Mouse (Mus musculus) midbrain, embryonic 11.5 days (tissue): Measurements from ENCODE around the gene Msl1. TPM values are rescaled to one million over a fixed set of nuclear protein-coding genes. Genes with fewer than 3 reads are reported as not detected.

Source experiments
- ATAC-seq: fragments of 200-750 bp; cut with Nextera tagmentation; 2 replicates; pipeline ENCODE4 v1.8.0; 2017; ENCODE audit warnings: moderate TSS enrichment, moderate library complexity; ENCODE audit not compliant: low FRiP score
- DNase-seq: peaks from one replicate; pipeline ENCODE4 v3.0.0; 2015; ENCODE audit warnings: low spot score; ENCODE audit errors: missing footprints
- H3K27ac ChIP-seq: fragments of 300-500 bp; sonication (generic); 2 replicates; pipeline ENCODE4 v1.5.1; 2014; ENCODE audit warnings: low read depth, low read length
- H3K27me3 ChIP-seq: fragments of 300-500 bp; sonication (generic); 2 replicates; pipeline ENCODE4 v1.6.1; 2014; ENCODE audit warnings: mild to moderate bottlenecking, low read length, moderate library complexity, mixed read lengths; ENCODE audit not compliant: control insufficient read depth, insufficient read depth
- H3K36me3 ChIP-seq: fragments of 300-500 bp; sonication (generic); 2 replicates; pipeline ENCODE4 v1.6.1; 2014; ENCODE audit warnings: mild to moderate bottlenecking, low read length, moderate library complexity, mixed read lengths; ENCODE audit not compliant: control insufficient read depth, insufficient read depth
- H3K4me1 ChIP-seq: fragments of 300-500 bp; sonication (generic); 2 replicates; pipeline ENCODE4 v1.6.1; 2014; ENCODE audit warnings: low read length; ENCODE audit not compliant: control insufficient read depth, insufficient read depth
- H3K4me2 ChIP-seq: fragments of 300-500 bp; sonication (generic); 2 replicates; pipeline ENCODE4 v1.6.1; 2014; ENCODE audit warnings: mild to moderate bottlenecking, moderate library complexity
- H3K4me3 ChIP-seq: fragments of 300-500 bp; sonication (generic); 2 replicates; pipeline ENCODE4 v1.5.1; 2014; ENCODE audit warnings: low read depth, low read length
- H3K9ac ChIP-seq: fragments of 300-500 bp; sonication (generic); 2 replicates; pipeline ENCODE4 v1.6.1; 2014; ENCODE audit warnings: low read length
- H3K9me3 ChIP-seq: fragments of 300-500 bp; sonication (generic); 2 replicates; pipeline ENCODE4 v1.6.1; 2016; ENCODE audit warnings: low read length; ENCODE audit not compliant: control insufficient read depth
- WGBS: fragments of 180-500 bp; shearing (Covaris S2); extraction: QIAGEN DNeasy Blood & Tissue Kit; methylation state at CpG from one replicate; pipeline ENCODE4 v1.1.7; 2014; 5-methylcytosine and 5-hydroxymethylcytosine counted together
- polyA plus RNA-seq: library from polyadenylated mRNA; unstranded; fragments of >200 nt; fragmentation: Nextera tagmentation; extraction: Ambion mirVana; gene quantifications from 2 replicates; pipeline ENCODE4 v1.2.1, GENCODE M21; 2014

The Msl1 gene
- 24.0 and 25.1 TPM in 2 replicates for polyA plus RNA-seq

DNA sequence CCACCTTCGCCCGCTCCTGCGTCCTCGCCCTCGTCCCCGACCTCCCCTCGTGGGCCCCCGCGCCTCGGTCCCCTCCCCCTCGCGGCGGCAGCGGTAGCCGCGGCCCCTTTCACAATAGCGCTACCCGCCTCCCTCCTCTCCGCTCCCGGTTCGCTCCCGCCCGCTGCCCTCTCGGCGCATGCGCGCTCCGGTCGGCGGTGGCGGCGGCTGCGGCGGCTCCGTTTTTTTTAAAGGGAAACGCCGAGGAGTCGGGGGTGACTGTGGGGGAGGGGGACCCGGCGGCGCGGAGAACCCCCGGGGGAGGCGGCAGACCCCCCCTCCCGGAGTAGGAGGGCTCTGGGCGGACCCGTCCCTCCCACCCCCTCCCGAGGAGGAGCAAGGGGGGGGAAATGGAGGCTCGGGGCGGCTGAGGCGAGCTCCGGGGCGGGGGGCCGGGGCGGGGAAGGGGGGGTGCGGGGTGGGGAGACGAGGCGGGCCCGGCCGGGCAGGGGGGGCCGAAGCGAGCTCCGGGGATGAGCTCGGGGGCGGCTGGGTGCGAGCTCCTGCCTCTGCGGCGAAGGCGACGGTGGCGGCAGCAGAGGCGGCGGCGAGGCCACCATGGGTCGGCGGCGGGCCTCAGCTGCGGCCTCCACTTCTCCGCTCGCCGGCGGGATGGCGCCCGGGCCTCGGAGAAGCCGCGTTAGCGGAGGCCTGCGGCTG is at the start of gene Msl1:
Gene Msl1 (plus strand): TSS at position 502 of the 699 bp plus-strand sequence.
- Histone ChIP-seq H3K9me3 (no peaks in the 10 kb centered on the region), H3K4me1 (peaks cover 27% of the 10 kb centered on the region), H3K4me3 (peak within 1 kb of the TSS; percentile 100), H3K27me3 (no peaks in the 10 kb centered on the region), H3K27ac (peak within 1 kb of the TSS; percentile 99), H3K4me2 (peak within 1 kb of the TSS; percentile 69), H3K36me3 (peaks cover 6% of the 10 kb centered on the region), H3K9ac (peak within 1 kb of the TSS; percentile 99)
- under 1% methylated on average over 56 of the region's 89 CpGs for WGBS
- peak; percentile 99 for DNase-seq
- peak; percentile 75 for ATAC-seq

GRCm38 (mm10) chr11:98745932-98746853 is 49.1 kb upstream of the Msl1 start:
- Histone ChIP-seq H3K4me1 (peaks cover 81% of the 10 kb centered on the region), H3K36me3 (no peaks in the 10 kb centered on the region), H3K27me3 (no peaks in the 10 kb centered on the region), H3K4me2 (peak overlapping the region; percentile 7; the same call in 1 of the 2 replicates), H3K9me3 (no peaks in the 10 kb centered on the region), H3K27ac (no peak overlapping the region; the same call in 1 of the 2 replicates), H3K9ac (no peak overlapping the region), H3K4me3 (no peak overlapping the region)
- no peak for ATAC-seq
- no peak for DNase-seq
- 46% methylated on average over 12 of the region's 12 CpGs for WGBS

GRCm38 (mm10) chr11:98746855-98747693 is 48.2 kb upstream of the Msl1 start:
- peaks cover 87% of the 10 kb centered on the region for H3K4me1 ChIP-seq
- no peak overlapping the region for H3K4me3 ChIP-seq
- H3K9me3 ChIP-seq: no peaks in the 10 kb centered on the region
- peak overlapping the region; percentile 44; the same call in 1 of the 2 replicates for H3K27ac ChIP-seq
- H3K9ac ChIP-seq: peak overlapping the region; percentile 50
- no peaks in the 10 kb centered on the region for H3K36me3 ChIP-seq
- H3K27me3 ChIP-seq: no peaks in the 10 kb centered on the region
- DNase-seq: peak; percentile 92
- ATAC-seq: peak; percentile 56; the same call in 1 of the 2 replicates
- H3K4me2 ChIP-seq: peak overlapping the region; percentile 38
- 13% methylated on average over 19 of the region's 19 CpGs for WGBS

DNA sequence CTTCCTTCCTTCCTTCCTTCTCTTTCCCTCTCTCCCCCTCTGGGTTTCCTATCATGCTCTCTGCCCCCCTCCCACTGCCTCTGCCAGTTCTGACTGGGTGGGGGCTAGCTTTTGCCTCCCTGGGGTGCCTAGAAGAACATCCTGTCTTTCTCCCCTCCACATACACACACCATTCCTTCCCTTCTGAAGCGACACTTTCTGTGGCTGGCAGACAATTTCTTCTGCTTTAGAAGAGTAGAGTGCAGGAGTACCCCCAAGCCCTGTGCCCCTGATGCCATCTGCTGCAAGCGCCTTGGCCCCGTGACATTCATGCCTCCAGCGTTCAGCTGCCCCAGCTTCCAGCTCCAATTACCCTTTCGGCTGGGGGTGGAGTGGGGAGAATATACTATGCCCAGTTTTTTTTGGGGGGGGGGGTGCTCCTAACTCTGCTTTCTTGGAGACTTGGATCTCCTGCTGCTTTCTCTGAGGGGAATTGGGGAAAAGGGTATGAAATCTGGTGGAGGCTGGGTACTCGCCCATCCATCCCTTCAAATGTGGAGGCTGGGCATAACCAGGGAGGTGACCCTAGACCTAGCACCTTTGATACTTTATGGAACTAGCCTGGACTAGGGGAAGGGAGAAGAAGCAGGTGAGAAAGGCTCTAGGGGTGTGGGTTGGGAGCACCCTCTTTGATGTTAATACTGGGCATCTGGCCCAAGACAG is 47.4 kb upstream of the Msl1 start:
- peak; percentile 91 for DNase-seq

DNA sequence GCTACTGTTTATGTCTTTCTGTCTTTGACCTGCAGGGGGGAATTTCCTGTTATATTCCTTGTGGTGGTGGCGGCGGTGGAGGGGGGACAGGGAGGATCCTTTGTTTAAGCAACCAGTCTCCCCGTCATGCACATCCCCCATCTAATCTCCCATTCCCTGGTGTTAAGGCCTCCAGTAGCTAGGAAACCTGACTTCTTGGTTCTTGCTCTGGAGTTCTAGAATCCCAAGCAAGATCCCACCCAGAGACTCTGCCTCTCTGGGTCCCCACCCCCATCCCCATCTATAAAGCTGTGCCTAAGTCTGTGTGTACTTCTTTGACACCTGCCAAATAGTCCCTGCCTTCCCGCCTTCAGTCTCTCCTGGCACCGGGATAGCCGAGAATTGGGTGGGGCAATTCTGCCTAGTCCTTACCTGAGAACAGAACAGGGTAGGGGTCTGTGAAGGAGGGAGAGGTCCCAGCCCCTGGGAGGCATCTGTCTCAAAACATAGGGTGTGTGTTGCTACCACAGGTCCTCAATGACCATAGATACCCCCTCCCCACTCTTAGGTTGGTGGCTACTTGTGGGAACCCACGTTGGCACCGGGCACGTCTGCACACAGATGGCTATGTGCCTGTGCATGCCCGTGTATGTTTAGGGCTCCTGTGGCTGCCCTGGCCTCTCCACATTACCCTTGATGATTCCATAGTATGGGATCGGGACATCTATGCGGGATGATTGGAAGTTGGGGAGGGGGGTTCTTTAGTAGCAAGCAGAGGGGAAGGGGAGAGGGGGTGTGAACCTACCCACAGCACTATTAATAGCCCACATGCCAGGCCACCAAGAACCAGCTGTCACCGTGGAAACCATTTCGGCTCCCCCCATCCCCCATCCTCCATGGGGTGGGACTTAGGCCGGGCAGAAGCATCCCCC is 46.6 kb upstream of the Msl1 start:
- Histone ChIP-seq H3K27me3 (no peaks in the 10 kb centered on the region), H3K9ac (peak overlapping the region; percentile 48), H3K36me3 (no peaks in the 10 kb centered on the region), H3K4me2 (peak overlapping the region; percentile 12), H3K9me3 (no peaks in the 10 kb centered on the region), H3K4me3 (no peak overlapping the region), H3K4me1 (peaks cover 77% of the 10 kb centered on the region), H3K27ac (peak overlapping the region; percentile 38)
- WGBS: 22% methylated on average over 15 of the region's 15 CpGs
- DNase-seq: peak; percentile 90
- ATAC-seq: 0 out of 2 replicates have a peak, but pooled peaks have one; percentile 6

More for the DNA sequence above, 47.4 kb upstream of the Msl1 start:
- Histone ChIP-seq H3K4me3 (no peak overlapping the region), H3K4me1 (peaks cover 85% of the 10 kb centered on the region), H3K27ac (peak overlapping the region; percentile 38), H3K9ac (peak overlapping the region; percentile 37), H3K9me3 (no peaks in the 10 kb centered on the region), H3K4me2 (peak overlapping the region; percentile 12), H3K36me3 (no peaks in the 10 kb centered on the region), H3K27me3 (no peaks in the 10 kb centered on the region)
- 28% methylated on average over 6 of the region's 6 CpGs for WGBS
- ATAC-seq: no peak

DNA sequence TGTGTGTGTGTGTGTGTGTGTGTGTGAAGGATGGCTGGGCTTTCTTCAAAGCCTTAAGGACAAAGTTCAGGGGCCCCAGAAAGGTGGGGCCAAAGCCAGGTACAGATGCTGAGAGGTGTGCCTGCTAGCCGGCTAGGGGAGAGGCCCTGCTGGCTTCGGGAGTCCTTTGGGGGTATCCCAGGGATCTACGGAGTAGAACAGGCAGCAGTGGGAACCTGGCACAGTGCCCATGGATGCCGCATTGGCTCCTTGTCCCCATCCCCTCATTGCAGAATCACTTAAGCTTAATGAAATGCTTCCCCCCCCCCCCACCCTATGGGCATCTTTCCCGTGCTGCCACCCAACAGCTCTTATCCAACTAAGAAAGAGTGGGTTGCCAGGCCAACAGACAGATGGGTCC is 45.6 kb upstream of the Msl1 start:
- H3K4me1 ChIP-seq: peaks cover 73% of the 10 kb centered on the region
- H3K4me3 ChIP-seq: no peak overlapping the region
- H3K9me3 ChIP-seq: no peaks in the 10 kb centered on the region
- DNase-seq (peak; percentile 88), ATAC-seq (no peak)
- no peaks in the 10 kb centered on the region for H3K27me3 ChIP-seq
- peak overlapping the region; percentile 12; the same call in 1 of the 2 replicates for H3K4me2 ChIP-seq
- peak overlapping the region; percentile 38 for H3K27ac ChIP-seq
- 49% methylated on average over 5 of the region's 5 CpGs for WGBS
- no peaks in the 10 kb centered on the region for H3K36me3 ChIP-seq
- H3K9ac ChIP-seq: peak overlapping the region; percentile 48

- H3K4me2 ChIP-seq: no peak overlapping the region
Observed at GRCm38 (mm10) chr11:98750351-98751201, 44.7 kb upstream of the Msl1 start.

More at GRCm38 (mm10) chr11:98750351-98751201, 44.7 kb upstream of the Msl1 start:
- no peaks in the 10 kb centered on the region for H3K36me3 ChIP-seq
- no peaks in the 10 kb centered on the region for H3K9me3 ChIP-seq
- peak overlapping the region; percentile 30 for H3K9ac ChIP-seq
- H3K4me3 ChIP-seq: no peak overlapping the region
- ATAC-seq (peak; percentile 33; the same call in 1 of the 2 replicates), DNase-seq (no peak)
- H3K27me3 ChIP-seq: no peaks in the 10 kb centered on the region
- H3K27ac ChIP-seq: peak overlapping the region; percentile 41
- WGBS: 38% methylated on average over 17 of the region's 17 CpGs
- peaks cover 68% of the 10 kb centered on the region for H3K4me1 ChIP-seq
